Mouse (Mus musculus) left cerebral cortex, adult 9 months (tissue): ENCODE data around the gene Mcrip1.

Experiments
- DNase-seq, 2 experiments: peaks; one replicate each; pipeline ENCODE4 v3.0.0; 2022; ENCODE audit warnings: low spot score in 2 of 2

The Mcrip1 gene

DNA sequence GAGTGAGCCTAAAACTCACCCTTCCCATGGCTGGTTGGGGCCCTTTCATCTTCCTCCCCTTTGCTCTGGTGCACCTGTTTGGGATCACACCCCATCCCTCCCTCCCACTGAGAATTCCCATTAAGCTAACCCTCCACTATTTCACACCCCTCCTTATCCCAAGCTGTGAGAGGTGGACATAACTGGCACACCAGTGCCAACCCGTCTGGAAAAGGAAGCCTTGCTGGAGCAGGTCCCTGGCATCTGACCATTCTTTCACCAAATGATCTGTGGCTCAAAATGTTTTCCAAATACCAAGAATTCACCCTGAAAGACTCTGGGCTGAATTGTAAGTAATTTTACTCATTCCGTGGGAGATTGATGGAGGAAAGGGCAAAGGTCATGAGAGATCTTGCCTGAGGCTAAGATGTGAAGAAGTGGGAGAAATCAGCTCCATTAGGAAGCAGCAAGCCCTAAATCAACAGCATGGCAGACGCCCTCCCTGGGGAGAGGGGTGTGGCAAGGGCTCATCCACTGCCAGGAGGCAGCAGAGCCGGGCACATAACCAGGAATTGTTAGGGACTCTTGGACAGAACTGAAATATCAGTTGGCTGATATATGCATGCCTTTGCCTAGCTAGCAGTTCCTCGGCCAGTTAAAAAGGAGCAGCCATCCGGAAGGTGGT, 36.6 kb downstream of the Mcrip1 start:
- DNase-seq: no peak

DNA sequence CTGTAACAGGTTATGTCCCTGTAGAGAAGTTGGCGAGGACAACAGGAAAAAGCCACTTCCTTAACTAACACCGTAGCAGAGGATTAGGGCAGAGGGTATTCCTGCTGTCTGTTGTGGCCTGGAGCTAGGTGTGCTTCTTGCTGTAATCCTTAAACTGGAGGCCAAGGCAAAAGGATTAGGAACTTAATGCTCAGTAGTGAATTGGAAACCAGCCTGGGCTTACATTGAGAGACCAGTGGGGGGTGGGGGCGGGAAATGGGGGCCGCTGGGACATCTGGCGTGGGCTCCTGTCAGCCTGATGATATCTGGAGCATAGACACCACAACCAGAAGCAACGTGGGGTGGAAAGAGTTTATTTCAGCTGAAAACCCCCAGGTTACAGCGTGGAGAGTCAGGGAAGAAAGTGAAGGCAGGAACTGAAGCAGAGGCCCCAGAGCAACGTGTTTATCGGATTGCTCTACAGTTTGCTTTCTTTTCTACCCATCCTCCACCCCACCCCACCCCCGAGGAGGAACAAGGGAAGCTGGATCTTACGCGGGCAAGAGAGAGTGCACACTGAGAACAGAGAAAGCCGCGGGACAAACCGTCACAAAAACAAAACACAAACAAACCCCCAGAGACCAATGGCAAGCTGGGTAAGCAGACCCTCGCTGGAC, 39.0 kb downstream of the Mcrip1 start:
- no peak for DNase-seq

DNA sequence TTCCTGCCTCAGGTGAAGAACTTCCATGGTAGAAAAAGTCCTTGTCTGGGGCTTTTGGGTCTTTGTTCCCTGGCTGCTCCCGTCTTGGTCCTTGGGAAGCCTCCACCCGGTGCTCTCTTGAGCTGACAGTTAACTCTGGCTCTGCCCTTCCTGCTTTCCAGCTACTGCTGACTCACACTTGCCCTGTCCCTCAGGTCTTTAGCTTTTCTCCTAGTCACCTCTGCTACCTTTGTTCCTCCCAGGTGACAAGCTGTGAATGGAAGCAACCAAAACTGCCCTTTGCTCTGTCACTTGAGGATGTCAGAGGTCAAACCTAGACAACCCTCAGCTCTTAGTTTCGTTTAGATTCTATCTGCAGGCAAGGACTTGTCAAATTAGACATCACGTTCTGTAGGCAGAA, 39.6 kb downstream of the Mcrip1 start:
- DNase-seq: no peak

DNA sequence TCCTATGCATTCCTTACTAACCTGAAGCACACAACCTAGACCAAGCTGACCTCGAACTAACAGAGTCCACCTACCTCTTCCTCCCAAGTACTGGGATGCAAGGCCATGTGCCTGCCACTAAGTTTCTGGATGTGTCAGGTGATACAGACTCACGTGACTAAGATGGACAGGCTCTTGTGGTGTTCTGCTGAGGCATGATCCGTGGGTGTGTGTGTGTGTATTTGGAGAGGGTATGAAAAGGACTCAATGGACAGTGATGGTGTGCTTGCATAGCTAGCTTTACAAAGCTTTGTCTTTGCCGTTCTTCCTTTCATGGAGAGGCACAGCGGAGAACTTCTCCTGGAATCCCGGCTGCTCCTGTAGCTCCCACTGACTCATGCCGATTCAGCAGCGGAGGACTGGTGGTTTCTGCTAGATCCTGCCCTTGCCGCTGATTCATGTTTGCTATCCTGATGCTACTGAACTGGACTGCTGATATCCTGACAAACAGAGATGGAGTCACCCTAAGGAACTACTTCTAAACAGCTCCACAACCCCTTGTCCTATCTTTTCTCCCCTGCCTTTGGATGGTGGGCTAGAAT, 41.1 kb downstream of the Mcrip1 start:
- no peak for DNase-seq

DNA sequence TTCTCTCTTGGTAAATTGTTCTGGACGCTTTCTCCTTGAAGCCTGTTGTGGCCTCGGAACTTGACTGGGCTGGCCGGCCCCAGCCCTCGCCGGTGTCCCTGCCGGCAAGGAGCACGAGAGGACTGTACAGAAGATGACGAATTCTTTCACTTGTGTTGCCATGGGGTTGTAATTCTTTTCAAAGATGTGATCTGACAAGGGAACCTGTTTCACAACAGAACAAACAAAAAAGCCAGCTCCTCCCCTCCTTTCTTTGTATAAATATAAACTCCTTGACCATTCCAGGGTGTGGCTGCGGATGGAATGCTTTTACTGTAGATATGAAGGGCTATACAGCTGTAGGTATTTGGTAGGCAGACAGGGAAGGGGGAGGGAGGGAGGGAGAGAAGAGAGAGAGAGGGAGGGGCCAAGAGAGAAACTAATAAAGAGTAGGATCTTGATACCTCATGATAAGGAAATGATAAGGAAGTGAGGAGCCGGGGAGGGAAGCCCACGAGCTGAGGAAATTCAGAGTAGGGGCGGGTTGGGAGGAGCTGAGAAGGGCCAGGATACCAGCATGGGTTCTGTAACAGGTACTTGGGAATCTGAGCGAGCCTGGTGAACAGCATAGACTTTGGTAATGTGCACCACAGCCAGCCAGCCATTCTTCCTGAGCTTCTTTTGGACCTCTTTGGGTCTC, 41.8 kb downstream of the Mcrip1 start:
- no peak for DNase-seq

DNA sequence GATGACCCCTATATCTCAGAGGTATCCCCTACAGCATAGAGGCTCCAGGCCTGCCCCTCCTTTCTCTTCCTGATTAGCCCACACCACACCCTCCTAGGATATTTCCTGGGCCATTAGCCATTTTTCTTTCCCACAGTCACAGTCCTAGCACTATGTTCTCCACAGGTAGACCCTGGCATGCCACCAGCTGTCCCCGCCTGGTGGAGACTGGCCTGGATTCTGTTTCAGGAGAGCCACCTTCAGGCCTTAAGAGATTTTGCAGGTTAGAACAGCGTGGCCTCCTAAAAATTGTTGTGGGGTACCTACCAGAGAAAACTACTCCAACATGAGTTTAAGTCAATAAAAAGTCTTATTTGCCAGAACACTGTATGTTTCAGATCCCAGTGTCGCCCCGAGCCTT, 42.6 kb downstream of the Mcrip1 start:
- DNase-seq: no peak

DNA sequence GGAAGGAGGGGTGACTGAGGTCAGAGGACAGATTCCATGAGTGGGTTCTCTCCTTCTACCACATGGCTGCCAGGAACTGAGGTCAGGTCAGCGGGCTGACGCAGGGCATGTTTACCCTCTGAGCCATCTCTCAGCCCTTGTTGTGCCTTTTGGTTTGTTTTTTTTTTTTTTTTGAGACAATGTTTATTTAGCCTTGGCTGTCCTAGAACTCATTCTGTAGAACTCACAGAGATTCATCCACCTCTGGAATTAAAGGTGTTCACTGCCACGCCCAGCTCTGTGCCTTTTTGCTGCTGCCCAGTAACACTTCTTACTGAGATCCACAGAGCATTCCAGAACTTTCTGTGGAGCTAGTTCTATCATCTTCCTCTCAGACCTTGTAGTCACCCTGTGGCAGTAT, 43.9 kb downstream of the Mcrip1 start:
- DNase-seq: no peak

DNA sequence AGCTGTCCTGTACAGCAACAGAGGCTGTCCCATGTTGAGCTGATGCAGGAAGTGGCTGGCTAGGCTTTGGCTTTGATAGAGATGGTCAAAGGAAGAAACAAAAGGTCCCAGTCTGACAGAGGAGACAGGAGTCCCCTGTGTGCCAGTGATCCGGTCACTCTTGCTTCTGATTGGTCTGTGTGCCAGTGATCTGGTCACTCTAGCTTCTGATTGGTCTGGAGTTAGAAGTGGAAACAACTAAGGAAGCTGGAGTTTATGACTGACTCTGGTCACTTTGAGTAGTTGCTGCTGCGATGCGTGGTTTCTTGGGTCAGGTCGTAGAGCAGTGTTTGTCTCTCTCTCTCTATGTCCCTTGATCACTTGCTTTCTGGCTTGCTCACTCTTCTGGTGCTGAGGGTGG, 47.8 kb downstream of the Mcrip1 start:
- no peak for DNase-seq

DNA sequence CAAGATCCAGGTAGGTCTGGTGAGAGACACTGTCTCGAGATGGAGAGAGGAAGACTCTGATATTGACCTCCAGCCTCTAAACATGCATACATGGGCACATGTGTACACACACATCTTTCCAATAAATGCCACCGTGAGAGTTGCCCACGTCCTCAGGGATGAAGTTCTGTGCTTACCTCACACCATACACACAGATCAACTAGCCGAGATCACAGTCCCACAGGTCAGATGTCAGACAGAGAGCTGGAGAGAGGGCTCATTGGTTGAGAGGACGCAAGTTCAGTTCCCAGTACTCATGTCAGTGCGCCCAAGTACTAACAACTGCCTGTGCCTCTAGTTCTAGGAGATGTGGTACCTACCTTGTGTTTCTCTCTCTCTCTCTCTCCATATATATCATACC, 48.5 kb downstream of the Mcrip1 start:
- no peak for DNase-seq

DNA sequence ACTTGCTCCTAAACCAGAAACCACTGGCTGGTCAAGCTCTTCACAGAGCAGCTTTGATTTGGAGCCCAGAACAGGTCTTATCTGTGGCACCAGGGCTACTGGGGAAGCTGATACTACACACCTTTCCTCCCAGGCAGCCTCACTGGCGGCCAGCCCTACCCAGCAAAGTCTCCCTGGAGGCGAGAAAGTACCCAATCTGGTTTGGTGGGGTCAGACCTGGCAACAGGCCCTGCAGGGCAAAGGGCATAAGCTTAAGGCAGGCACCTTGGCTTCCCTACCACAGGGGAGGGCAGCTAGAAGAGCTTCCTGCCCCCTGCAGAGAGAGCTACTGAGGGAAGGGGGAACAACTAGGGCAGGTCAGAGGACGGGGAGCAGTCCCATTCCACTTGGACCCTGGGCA, 49.2 kb downstream of the Mcrip1 start:
- DNase-seq: no peak

DNA sequence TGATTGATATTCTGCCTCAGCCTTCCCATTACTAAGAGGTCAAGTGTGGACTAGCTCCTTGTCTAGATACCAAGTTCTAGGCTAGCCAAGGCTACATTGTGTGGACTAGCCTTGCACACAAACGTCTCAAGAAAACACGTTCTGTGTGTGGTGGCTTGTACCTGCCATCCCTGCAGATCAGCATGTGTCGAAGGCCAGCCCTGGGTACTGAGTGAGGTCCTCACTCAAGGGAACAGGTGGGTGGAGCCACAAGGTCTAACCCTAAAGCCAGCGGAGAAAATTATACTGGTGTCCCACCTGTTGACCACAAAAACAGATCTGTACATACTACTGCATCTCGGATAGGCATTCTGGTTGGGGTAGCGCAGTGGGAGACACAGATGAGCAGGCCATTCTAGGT, 49.6 kb downstream of the Mcrip1 start:
- DNase-seq: no peak

DNA sequence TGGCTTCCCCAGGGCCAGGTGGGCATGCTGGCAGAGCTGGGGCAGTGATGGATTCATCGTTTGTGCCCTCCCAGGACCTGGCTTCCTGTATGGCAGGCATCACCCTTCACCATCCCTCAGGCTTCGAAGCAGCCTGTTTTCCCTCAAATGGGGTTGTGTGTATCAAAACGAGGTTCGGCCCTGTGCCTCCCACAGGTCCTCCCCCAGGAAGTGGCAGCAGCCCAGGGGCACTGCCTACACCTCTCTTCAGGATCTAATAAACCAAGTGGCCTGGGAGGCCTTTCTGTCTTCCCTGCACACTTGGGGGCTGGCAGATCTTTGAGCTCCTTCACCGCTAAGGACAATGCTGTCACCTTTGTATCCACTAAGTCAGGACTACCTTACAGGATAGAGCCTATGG, 50.6 kb downstream of the Mcrip1 start:
- no peak for DNase-seq

DNA sequence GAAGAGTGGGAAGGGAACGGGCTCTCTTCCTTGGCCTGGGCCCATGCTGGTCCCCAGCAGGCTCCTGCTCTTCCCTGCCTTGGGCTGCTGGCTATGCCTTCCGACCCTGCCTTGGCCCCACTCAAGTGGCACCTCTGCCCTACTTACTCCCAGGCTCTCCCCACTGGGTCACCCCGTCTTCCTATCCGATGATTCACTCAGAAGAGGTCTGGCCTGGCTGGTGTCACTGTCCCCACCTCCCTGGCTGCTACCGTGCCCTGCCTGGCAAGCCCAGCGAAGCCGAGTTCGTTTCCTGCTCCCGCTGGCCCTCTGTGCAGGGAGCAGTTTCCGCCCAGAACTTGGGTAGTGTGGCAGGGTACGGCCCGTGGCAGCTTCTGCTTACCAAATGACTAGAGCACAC, 51.3 kb downstream of the Mcrip1 start:
- no peak for DNase-seq

DNA sequence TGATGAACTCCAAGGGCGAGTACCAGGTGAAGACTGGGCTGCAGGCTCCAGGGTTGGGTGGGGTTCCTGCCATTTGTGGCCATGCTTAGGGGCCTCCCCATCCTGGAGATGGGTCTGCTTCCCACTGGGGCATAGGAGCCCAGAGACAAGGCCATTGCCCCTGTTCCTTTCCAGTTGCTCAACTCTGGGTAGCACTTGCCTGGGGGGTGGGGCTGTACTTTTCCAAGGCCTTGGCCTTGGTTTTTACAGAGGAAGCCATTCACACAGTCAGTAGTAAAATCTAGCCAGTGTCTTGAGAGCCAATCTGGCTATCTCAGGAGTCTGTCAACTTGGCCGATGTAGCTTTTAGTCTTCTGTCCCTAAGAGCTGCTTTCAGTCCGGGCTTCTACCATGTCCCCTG, 52.1 kb downstream of the Mcrip1 start:
- DNase-seq: no peak

DNA sequence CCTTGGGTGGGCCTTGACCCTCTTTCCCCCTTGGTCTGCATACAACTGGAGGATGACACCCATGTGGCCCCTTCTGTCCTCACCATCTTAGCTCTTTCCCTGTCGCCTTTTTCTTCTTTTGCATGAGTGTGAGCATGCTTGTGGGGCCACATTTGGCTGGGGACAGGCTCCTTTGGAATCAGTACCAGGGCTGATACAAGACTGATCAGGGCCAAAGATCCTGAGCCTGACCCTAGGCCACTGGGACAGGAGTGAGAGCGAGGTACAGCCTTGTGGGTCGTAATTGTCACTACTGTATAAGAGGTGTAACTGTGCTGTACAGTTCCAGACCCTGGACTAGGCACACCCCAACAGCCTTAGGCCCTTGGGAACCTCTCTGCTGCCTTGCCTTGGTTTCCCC, 55.6 kb downstream of the Mcrip1 start:
- DNase-seq: no peak

DNA sequence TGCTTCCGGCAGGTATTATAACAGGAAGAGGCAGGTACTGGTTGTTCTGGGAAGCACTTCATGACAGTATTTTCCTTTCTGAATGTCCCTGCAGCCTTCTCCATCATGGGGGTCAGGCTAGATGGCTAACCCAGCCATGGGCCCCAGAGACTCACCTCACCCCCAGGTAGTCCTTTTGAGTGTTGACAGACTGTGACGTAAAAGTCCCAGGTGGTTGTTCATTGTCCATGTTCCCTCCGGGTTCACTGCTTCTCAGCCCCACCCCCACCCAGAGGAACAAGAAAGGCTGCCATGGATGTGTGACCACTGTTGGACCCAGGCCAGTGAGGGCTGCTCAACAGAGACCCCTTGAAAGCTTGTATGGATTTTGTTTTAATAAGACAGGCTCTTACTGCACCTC, 56.2 kb downstream of the Mcrip1 start:
- DNase-seq: no peak
